Mouse (Mus musculus): ENCODE results near the gene Angel2.

GRCm38 (mm10) chr1:190978001-190978400 lies 53.1 kb downstream of the Angel2 start:
- no peak for TF ChIP-seq POLR2A (IDR thresholded peaks at IDR 0.05; ENCODE audit: low read depth, low read length)
- no peak for TF ChIP-seq CTCF (IDR thresholded peaks at IDR 0.05; ENCODE audit: borderline replicate concordance, insufficient read depth, low read length)
